Mouse (Mus musculus): ENCODE measurements at regions not wholly inside any gene's neighbourhood (a gene's known extent, or its start where the extent isn't known, plus 50 kb on each side); places are given as distances from the start of the nearest gene placed in this dataset.

DNA sequence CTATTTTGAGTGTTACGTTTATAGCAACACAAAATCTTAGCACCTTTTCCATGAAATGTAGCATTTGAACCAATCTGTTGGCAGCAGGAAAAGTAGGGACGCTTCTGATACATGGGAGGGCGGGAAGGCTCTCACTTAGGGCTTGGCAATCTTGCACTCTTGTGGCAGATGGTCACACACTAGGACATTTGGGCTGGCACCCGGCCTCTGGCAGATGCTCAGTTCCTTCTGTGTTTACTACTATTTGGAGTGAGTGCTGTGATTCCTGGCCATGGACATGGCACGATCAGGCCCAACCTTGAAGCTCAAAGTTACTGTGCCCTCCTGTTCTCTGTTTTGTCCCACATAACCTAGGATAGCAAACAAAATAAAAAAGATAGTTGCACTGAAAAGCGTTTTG is 581.9 kb upstream of the Mdga2 start:
- Histone ChIP-seq H3K4me3 (ENCODE audit: low read length) (no peak overlapping the region), H3K27me3 (ENCODE audit: insufficient read depth, low read length) (no peaks in the 10 kb centered on the region), H3K9ac (replicated peaks; ENCODE audit: low read length) (no peak overlapping the region), H3K4me1 (ENCODE audit: insufficient read depth, low read length) (no peaks in the 10 kb centered on the region), H3K9me3 (ENCODE audit: low read length) (no peaks in the 10 kb centered on the region), H3K4me2 (ENCODE audit: low read depth, low read length) (no peak overlapping the region), H3K36me3 (ENCODE audit: insufficient read depth, low read length) (no peaks in the 10 kb centered on the region), H3K27ac (no peak overlapping the region)
- peak; percentile 82 for ATAC-seq
- DNase-seq (ENCODE audit: low spot score): peak; percentile 68
- WGBS: 68% methylated on average over 6 of the region's 6 CpGs
- no peak for TF ChIP-seq CTCF (IDR thresholded peaks at IDR 0.05; ENCODE audit: low read depth)

DNA sequence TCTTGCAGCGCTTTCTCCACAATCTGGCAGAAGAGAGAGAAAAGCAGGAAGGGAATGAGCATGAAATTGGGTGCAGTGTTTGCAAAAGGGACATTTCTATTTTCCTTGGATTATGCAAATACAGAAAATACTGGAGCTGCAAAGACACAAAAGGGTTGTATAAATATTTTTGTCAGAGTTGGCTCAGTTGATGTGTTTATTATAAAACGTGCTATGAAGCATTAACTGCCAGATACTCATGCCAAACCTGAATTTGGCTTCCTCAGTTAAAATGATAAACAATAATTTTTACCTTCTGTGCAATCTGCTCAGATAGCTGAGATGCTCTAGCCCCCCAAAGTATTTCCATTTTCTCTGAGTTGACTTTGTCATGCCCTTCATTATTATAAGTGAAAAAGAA is 577.4 kb upstream of the Mdga2 start:
- Histone ChIP-seq H3K27ac (no peak overlapping the region), H3K9ac (replicated peaks; ENCODE audit: low read length) (no peak overlapping the region), H3K4me3 (ENCODE audit: low read length) (no peak overlapping the region), H3K4me2 (ENCODE audit: low read depth, low read length) (no peak overlapping the region), H3K36me3 (ENCODE audit: insufficient read depth, low read length) (no peaks in the 10 kb centered on the region), H3K27me3 (ENCODE audit: insufficient read depth, low read length) (no peaks in the 10 kb centered on the region), H3K9me3 (ENCODE audit: low read length) (no peaks in the 10 kb centered on the region), H3K4me1 (ENCODE audit: insufficient read depth, low read length) (no peaks in the 10 kb centered on the region)
- 68% methylated on average over 2 of the region's 2 CpGs for WGBS
- no peak for ATAC-seq
- DNase-seq (ENCODE audit: low spot score): peak; percentile 3
- no peak for TF ChIP-seq CTCF (IDR thresholded peaks at IDR 0.05; ENCODE audit: low read depth)

All from hindbrain, postnatal 0 days (tissue).